Mouse (Mus musculus): ENCODE measurements around the gene Tnks2. TPM values are rescaled to one million over a fixed set of nuclear protein-coding genes. Genes with fewer than 3 reads are reported as not detected.
"Not testable (repeated sequence)": the region's sequence is repeated elsewhere in the genome, so short reads cannot be mapped to it uniquely, and the experiment has no call there.

Gene Tnks2
- polyA plus RNA-seq, 1 experiment: 34.7 TPM

- H3K4me3 ChIP-seq (ENCODE audit: insufficient read depth, low read depth, low read length): no peak overlapping the region
- H3K4me1 ChIP-seq (ENCODE audit: control insufficient read depth, insufficient read depth, insufficient read length, low read length): no peaks in the 10 kb centered on the region
- H3K27ac ChIP-seq (replicated peaks; ENCODE audit: low read depth, low read length): no peak overlapping the region
Measured at GRCm38 (mm10) chr19:36853831-36854230, 19.8 kb downstream of the Tnks2 start.

- Histone ChIP-seq H3K27ac (replicated peaks; ENCODE audit: low read depth, low read length) (no peak overlapping the region), H3K4me1 (ENCODE audit: control insufficient read depth, insufficient read depth, insufficient read length, low read length) (no peaks in the 10 kb centered on the region)
Measured at GRCm38 (mm10) chr19:36857851-36858250, 23.8 kb downstream of the Tnks2 start.

GRCm38 (mm10) chr19:36860393-36860792 lies 26.4 kb downstream of the Tnks2 start:
- no peak overlapping the region for H3K4me3 ChIP-seq (ENCODE audit: insufficient read depth, low read depth, low read length)
- H3K4me1 ChIP-seq (ENCODE audit: control insufficient read depth, insufficient read depth, insufficient read length, low read length): no peaks in the 10 kb centered on the region
- no peak overlapping the region for H3K27ac ChIP-seq (replicated peaks; ENCODE audit: low read depth, low read length)

More at GRCm38 (mm10) chr19:36857851-36858250, 23.8 kb downstream of the Tnks2 start:
- no peak overlapping the region for H3K4me3 ChIP-seq (ENCODE audit: insufficient read depth, low read depth, low read length)

- no peaks in the 10 kb centered on the region for H3K4me1 ChIP-seq (ENCODE audit: control insufficient read depth, insufficient read depth, insufficient read length, low read length)
- H3K4me3 ChIP-seq (ENCODE audit: insufficient read depth, low read depth, low read length): no peak overlapping the region
- H3K27ac ChIP-seq (replicated peaks; ENCODE audit: low read depth, low read length): no peak overlapping the region
Measured at GRCm38 (mm10) chr19:36865905-36866304, 31.9 kb downstream of the Tnks2 start.

GRCm38 (mm10) chr19:36867416-36867815 lies 33.4 kb downstream of the Tnks2 start:
- no peak overlapping the region for H3K27ac ChIP-seq (replicated peaks; ENCODE audit: low read depth, low read length)
- H3K4me3 ChIP-seq (ENCODE audit: insufficient read depth, low read depth, low read length): no peak overlapping the region
- no peaks in the 10 kb centered on the region for H3K4me1 ChIP-seq (ENCODE audit: control insufficient read depth, insufficient read depth, insufficient read length, low read length)

GRCm38 (mm10) chr19:36868675-36869074 lies 34.6 kb downstream of the Tnks2 start:
- not testable (repeated sequence) for H3K4me3 ChIP-seq (ENCODE audit: insufficient read depth, low read depth, low read length); H3K4me1 ChIP-seq (ENCODE audit: control insufficient read depth, insufficient read depth, insufficient read length, low read length)

GRCm38 (mm10) chr19:36874651-36875050 lies 40.6 kb downstream of the Tnks2 start:
- Histone ChIP-seq H3K27ac (replicated peaks; ENCODE audit: low read depth, low read length) (no peak overlapping the region), H3K4me1 (ENCODE audit: control insufficient read depth, insufficient read depth, insufficient read length, low read length) (no peaks in the 10 kb centered on the region), H3K4me3 (ENCODE audit: insufficient read depth, low read depth, low read length) (no peak overlapping the region)

More at GRCm38 (mm10) chr19:36868675-36869074, 34.6 kb downstream of the Tnks2 start:
- not testable (repeated sequence) for H3K27ac ChIP-seq (replicated peaks; ENCODE audit: low read depth, low read length)

GRCm38 (mm10) chr19:36877329-36877728 lies 43.3 kb downstream of the Tnks2 start:
- Histone ChIP-seq H3K27ac (replicated peaks; ENCODE audit: low read depth, low read length) (no peak overlapping the region), H3K4me3 (ENCODE audit: insufficient read depth, low read depth, low read length) (no peak overlapping the region), H3K4me1 (ENCODE audit: control insufficient read depth, insufficient read depth, insufficient read length, low read length) (no peaks in the 10 kb centered on the region)

- no peak overlapping the region for H3K27ac ChIP-seq (replicated peaks; ENCODE audit: low read depth, low read length)
- H3K4me3 ChIP-seq (ENCODE audit: insufficient read depth, low read depth, low read length): no peak overlapping the region
- no peaks in the 10 kb centered on the region for H3K4me1 ChIP-seq (ENCODE audit: control insufficient read depth, insufficient read depth, insufficient read length, low read length)
Measured at GRCm38 (mm10) chr19:36878743-36879495, 44.9 kb downstream of the Tnks2 start.

GRCm38 (mm10) chr19:36883119-36883518 lies 49.1 kb downstream of the Tnks2 start:
- Histone ChIP-seq H3K4me1 (ENCODE audit: control insufficient read depth, insufficient read depth, insufficient read length, low read length) (no peaks in the 10 kb centered on the region), H3K27ac (replicated peaks; ENCODE audit: low read depth, low read length) (no peak overlapping the region), H3K4me3 (ENCODE audit: insufficient read depth, low read depth, low read length) (no peak overlapping the region)

- Histone ChIP-seq H3K4me1 (ENCODE audit: control insufficient read depth, insufficient read depth, insufficient read length, low read length) (no peaks in the 10 kb centered on the region), H3K27ac (replicated peaks; ENCODE audit: low read depth, low read length) (no peak overlapping the region), H3K4me3 (ENCODE audit: insufficient read depth, low read depth, low read length) (no peak overlapping the region)
Measured at GRCm38 (mm10) chr19:36886316-36886715, 52.3 kb downstream of the Tnks2 start.

- no peak overlapping the region for H3K27ac ChIP-seq (replicated peaks; ENCODE audit: low read depth, low read length)
- no peaks in the 10 kb centered on the region for H3K4me1 ChIP-seq (ENCODE audit: control insufficient read depth, insufficient read depth, insufficient read length, low read length)
- no peak overlapping the region for H3K4me3 ChIP-seq (ENCODE audit: insufficient read depth, low read depth, low read length)
Measured at GRCm38 (mm10) chr19:36887706-36888105, 53.7 kb downstream of the Tnks2 start.

GRCm38 (mm10) chr19:36891746-36892145 lies 57.7 kb downstream of the Tnks2 start:
- Histone ChIP-seq H3K4me3 (ENCODE audit: insufficient read depth, low read depth, low read length) (no peak overlapping the region), H3K4me1 (ENCODE audit: control insufficient read depth, insufficient read depth, insufficient read length, low read length) (no peaks in the 10 kb centered on the region), H3K27ac (replicated peaks; ENCODE audit: low read depth, low read length) (no peak overlapping the region)

- Histone ChIP-seq H3K4me1 (ENCODE audit: control insufficient read depth, insufficient read depth, insufficient read length, low read length) (no peaks in the 10 kb centered on the region), H3K27ac (replicated peaks; ENCODE audit: low read depth, low read length) (no peak overlapping the region), H3K4me3 (ENCODE audit: insufficient read depth, low read depth, low read length) (no peak overlapping the region)
Measured at GRCm38 (mm10) chr19:36896791-36897569, 62.9 kb downstream of the Tnks2 start.

- no peak overlapping the region for H3K27ac ChIP-seq (replicated peaks; ENCODE audit: low read depth, low read length)
- H3K4me3 ChIP-seq (ENCODE audit: insufficient read depth, low read depth, low read length): no peak overlapping the region
- H3K4me1 ChIP-seq (ENCODE audit: control insufficient read depth, insufficient read depth, insufficient read length, low read length): no peaks in the 10 kb centered on the region
Measured at GRCm38 (mm10) chr19:36897778-36898177, 63.7 kb downstream of the Tnks2 start.

- no peak overlapping the region for H3K4me3 ChIP-seq (ENCODE audit: insufficient read depth, low read depth, low read length)
Measured at GRCm38 (mm10) chr19:36903377-36903776, 69.3 kb downstream of the Tnks2 start.

More at GRCm38 (mm10) chr19:36903377-36903776, 69.3 kb downstream of the Tnks2 start:
- no peak overlapping the region for H3K27ac ChIP-seq (replicated peaks; ENCODE audit: low read depth, low read length)
- H3K4me1 ChIP-seq (ENCODE audit: control insufficient read depth, insufficient read depth, insufficient read length, low read length): no peaks in the 10 kb centered on the region

Measured in brown adipose tissue, adult 24 weeks (tissue).